Mouse (Mus musculus) neutrophil, adult 65 days (primary cell): Measurements from ENCODE around the gene Vmn2r89. TPM values are rescaled to one million over a fixed set of nuclear protein-coding genes. Genes with fewer than 3 reads are reported as not detected.

Experiments used
- total RNA-seq: library from RNA; stranded (reverse); gene quantifications from 2 replicates; pipeline ENCODE4 v1.2.4, GENCODE M21; 2023

Vmn2r89 gene
- total RNA-seq = not detected in 2 replicates

DNA sequence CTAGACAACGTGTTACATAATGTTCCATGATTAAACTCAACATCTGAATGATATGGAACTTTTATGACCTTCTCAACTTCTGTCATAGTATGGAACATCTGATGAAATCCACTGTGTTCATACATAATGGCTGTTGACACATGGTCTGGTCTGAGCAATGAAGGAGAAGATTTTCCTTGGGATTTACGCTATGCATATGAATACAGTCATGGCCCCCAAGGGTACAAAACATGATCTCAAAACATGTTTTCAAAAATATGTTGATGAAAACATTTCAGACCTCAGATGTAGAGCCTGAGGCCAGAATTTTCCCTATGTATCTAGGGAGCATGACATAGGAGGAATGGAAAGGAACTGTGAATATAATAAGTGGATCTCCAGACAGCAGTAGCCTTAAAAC, at the start of gene Vmn2r89:
Vmn2r89 (plus strand) TSS at position 301 of the 400 bp plus-strand sequence.

DNA sequence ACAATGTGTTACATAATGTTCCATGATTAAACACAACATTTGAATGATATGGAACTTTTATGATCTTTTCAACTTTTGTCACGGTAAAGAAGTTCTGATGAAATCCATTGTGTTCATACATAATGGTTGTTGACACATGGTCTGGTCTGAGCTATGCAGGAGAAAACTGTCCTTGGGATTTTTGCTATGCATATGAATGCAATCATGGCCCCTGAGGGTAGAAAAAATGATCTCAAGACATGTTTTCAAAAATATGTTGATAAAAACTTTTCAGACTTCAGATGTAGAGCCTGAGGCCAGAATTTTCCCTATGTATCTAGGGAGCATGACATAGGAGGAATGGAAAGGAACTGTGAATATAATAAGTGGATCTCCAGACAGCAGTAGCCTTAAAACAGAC, 41.1 kb upstream of the Vmn2r89 start, which contains the start of gene Vmn2r88:
Vmn2r88 (plus strand) TSS at position 301 of the 400 bp plus-strand sequence.

Other genes with a start within 250 kb of the Vmn2r89 start
- not detected in 2 replicates for gene Ear14, start 248.5 kb upstream of the Vmn2r89 start, total RNA-seq
- 17.9 and 43.5 TPM in 2 replicates for gene Rnase2a, start 195.7 kb upstream of the Vmn2r89 start, total RNA-seq
- not detected in 2 replicates for gene Gm7247, start 90.1 kb upstream of the Vmn2r89 start, total RNA-seq
- gene Vmn2r88, start 41.0 kb upstream of the Vmn2r89 start, total RNA-seq = not detected in 2 replicates
- gene Gm5622, start 100.9 kb downstream of the Vmn2r89 start, total RNA-seq = not detected in 2 replicates
- not detected in 2 replicates for gene Gm17175, start 122.2 kb downstream of the Vmn2r89 start, total RNA-seq
- gene Gm17174, start 140.3 kb downstream of the Vmn2r89 start, total RNA-seq = not detected in 2 replicates
- not detected in 2 replicates for gene Gm17078, start 159.5 kb downstream of the Vmn2r89 start, total RNA-seq
- gene Gm4181, start 183.8 kb downstream of the Vmn2r89 start, total RNA-seq = not detected in 2 replicates
- not detected in 2 replicates for gene Gm17079, start 243.6 kb downstream of the Vmn2r89 start, total RNA-seq